Mouse (Mus musculus) stomach, embryonic 14.5 days (tissue): ENCODE data around the gene Atp4a. TPM values are rescaled to one million over a fixed set of nuclear protein-coding genes. Genes with fewer than 3 reads are reported as not detected.

ENCODE experiments used
- ATAC-seq: fragments of 200-750 bp; cut with Nextera tagmentation; 2 replicates; pipeline ENCODE4 v1.8.0; 2017; ENCODE audit warnings: low read depth, moderate TSS enrichment; ENCODE audit not compliant: insufficient number of reproducible peaks, insufficient read depth, low FRiP score
- H3K27ac ChIP-seq: fragments of 300-500 bp; sonication (generic); 2 replicates; pipeline ENCODE4 v1.5.1; 2014; ENCODE audit warnings: mild to moderate bottlenecking, low read length, moderate library complexity, mixed read lengths
- H3K27me3 ChIP-seq: fragments of 300-500 bp; sonication (generic); 2 replicates; pipeline ENCODE4 v1.6.1; 2014; ENCODE audit warnings: low read length, control low read depth, mixed read lengths; ENCODE audit not compliant: control insufficient read depth, insufficient read depth
- H3K36me3 ChIP-seq: fragments of 300-500 bp; sonication (generic); 2 replicates; pipeline ENCODE4 v1.6.1; 2014; ENCODE audit warnings: mild to moderate bottlenecking, control low read depth, low read length, moderate library complexity, mixed read lengths; ENCODE audit not compliant: control insufficient read depth, insufficient read depth
- H3K4me1 ChIP-seq: fragments of 300-500 bp; sonication (generic); 2 replicates; pipeline ENCODE4 v1.6.1; 2014; ENCODE audit warnings: low read length, control low read depth, mixed read lengths; ENCODE audit not compliant: control insufficient read depth, insufficient read depth
- H3K4me2 ChIP-seq: fragments of 300-500 bp; sonication (generic); replicated peaks from 2 replicates; pipeline ENCODE4 v1.6.1; 2014; ENCODE audit warnings: low read depth, low read length, control low read depth
- H3K4me3 ChIP-seq: fragments of 300-500 bp; sonication (generic); 2 replicates; pipeline ENCODE4 v1.5.1; 2014; ENCODE audit warnings: low read depth, low read length, control low read depth
- H3K9ac ChIP-seq: fragments of 300-500 bp; sonication (generic); replicated peaks from 2 replicates; pipeline ENCODE4 v1.6.1; 2014; ENCODE audit warnings: low read depth, mild to moderate bottlenecking, control low read depth, low read length, moderate library complexity, mixed read lengths
- H3K9me3 ChIP-seq: fragments of 300-500 bp; sonication (generic); 2 replicates; pipeline ENCODE4 v1.6.1; 2016; ENCODE audit warnings: low read depth, low read length, control low read depth; ENCODE audit not compliant: control insufficient read depth
- WGBS: fragments of 180-500 bp; shearing (Covaris S2); extraction: QIAGEN DNeasy Blood & Tissue Kit; methylation state at CpG from one replicate; pipeline ENCODE4 v1.1.7; 2014; 5-methylcytosine and 5-hydroxymethylcytosine counted together
- polyA plus RNA-seq: library from polyadenylated mRNA; unstranded; fragments of >200 nt; fragmentation: Nextera tagmentation; extraction: Ambion mirVana; gene quantifications from 2 replicates; pipeline ENCODE4 v1.2.1, GENCODE M21; 2014

Gene Atp4a
- polyA plus RNA-seq, 1 experiment from 2014 or later, result 2.3 TPM

DNA sequence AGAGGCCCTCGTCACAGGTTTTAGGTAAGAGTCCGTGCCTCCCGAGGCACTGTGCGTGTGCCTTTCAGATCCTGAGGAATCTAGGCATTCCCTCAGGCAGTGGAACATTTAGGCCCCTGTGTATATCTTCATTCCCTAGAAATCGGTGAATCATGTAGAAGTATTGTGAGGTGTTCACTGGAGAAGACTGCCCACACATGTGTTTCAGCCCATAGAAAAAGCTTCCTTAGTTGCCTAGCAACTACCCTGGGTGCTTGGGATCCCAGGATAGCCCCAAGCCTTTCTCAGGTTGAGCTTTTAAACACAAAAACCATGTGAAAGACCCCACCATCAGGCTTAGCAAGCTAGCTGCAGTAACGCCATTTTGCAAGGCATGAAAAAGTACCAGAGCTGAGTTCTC, 23.7 kb upstream of the Atp4a start:
- H3K36me3 ChIP-seq, result no peaks in the 10 kb centered on the region
- H3K27ac ChIP-seq, result no peak overlapping the region
- no peak overlapping the region for H3K9ac ChIP-seq
- no peak overlapping the region for H3K4me3 ChIP-seq
- ATAC-seq, result no peak
- H3K27me3 ChIP-seq, result no peaks in the 10 kb centered on the region
- no peaks in the 10 kb centered on the region for H3K4me1 ChIP-seq
- 73% methylated on average over 6 of the region's 6 CpGs for WGBS
- H3K4me2 ChIP-seq, result no peak overlapping the region
- no peaks in the 10 kb centered on the region for H3K9me3 ChIP-seq

- H3K4me2 ChIP-seq, result no peak overlapping the region
- ATAC-seq, result no peak
- no peaks in the 10 kb centered on the region for H3K9me3 ChIP-seq
- no peaks in the 10 kb centered on the region for H3K36me3 ChIP-seq
- no peaks in the 10 kb centered on the region for H3K4me1 ChIP-seq
- no peak overlapping the region for H3K27ac ChIP-seq
- H3K4me3 ChIP-seq, result no peak overlapping the region
- 67% methylated on average over 5 of the region's 5 CpGs for WGBS
- H3K27me3 ChIP-seq, result no peaks in the 10 kb centered on the region
- no peak overlapping the region for H3K9ac ChIP-seq
These were observed 13.9 kb upstream of the Atp4a start for GRCm38 (mm10) chr7:30698101-30698500.

- WGBS, result 42% methylated on average over 9 of the region's 9 CpGs
- Histone ChIP-seq H3K4me3 (no peak within 1 kb of the TSS), H3K36me3 (no peaks in the 10 kb centered on the region), H3K27me3 (no peaks in the 10 kb centered on the region), H3K9ac (no peak within 1 kb of the TSS), H3K27ac (no peak within 1 kb of the TSS), H3K4me2 (no peak within 1 kb of the TSS), H3K9me3 (no peaks in the 10 kb centered on the region), H3K4me1 (no peaks in the 10 kb centered on the region)
- 0 out of 2 replicates have a peak, but pooled peaks have one; percentile 33 for ATAC-seq
These were observed 13.4 kb upstream of the Atp4a start, which contains the start of gene 2200002J24Rik for GRCm38 (mm10) chr7:30698589-30698988. TSS of gene 2200002J24Rik (plus strand) at chr7:30698926.

DNA sequence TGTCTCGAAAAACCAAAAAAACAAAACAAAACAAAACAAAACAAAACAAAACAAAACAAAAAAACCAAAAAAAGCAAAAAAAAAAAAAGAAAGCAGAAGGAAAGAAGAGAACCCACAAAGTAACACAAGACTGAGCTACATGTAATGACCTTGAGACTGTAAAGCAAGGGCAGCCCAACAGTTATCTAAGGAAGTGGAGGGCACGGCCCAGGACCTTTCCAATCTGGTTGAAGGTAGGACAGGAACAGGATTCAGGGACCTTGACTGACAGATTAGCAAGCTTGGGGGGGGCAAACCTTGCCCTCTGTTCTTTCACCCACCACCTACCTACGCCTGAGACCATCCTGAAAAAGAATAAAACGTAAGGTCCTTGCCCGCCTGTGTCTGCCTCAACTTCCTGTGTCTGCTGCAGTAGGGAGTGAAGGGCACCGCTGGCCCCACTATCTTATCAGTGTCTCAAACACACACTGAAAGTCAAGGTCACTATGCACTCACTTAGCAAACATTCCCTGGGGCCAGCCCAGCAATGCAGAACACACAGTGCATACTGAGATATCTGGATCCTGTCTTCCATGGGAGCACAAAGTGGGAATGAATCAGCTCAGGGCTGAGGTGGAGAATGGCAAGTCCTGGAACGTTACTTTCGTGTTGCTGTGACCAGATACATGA, 5.7 kb upstream of the Atp4a start:
- H3K4me2 ChIP-seq, result no peak overlapping the region
- no peaks in the 10 kb centered on the region for H3K9me3 ChIP-seq
- H3K27me3 ChIP-seq, result no peaks in the 10 kb centered on the region
- H3K4me3 ChIP-seq, result no peak overlapping the region
- no peak overlapping the region for H3K9ac ChIP-seq
- peak; percentile 88 for ATAC-seq
- H3K36me3 ChIP-seq, result no peaks in the 10 kb centered on the region
- no peaks in the 10 kb centered on the region for H3K4me1 ChIP-seq
- WGBS, result 57% methylated on average over 8 of the region's 8 CpGs
- H3K27ac ChIP-seq, result no peak overlapping the region

- no peak overlapping the region for H3K4me2 ChIP-seq
- no peak overlapping the region for H3K27ac ChIP-seq
- no peak for ATAC-seq
- no peak overlapping the region for H3K9ac ChIP-seq
- no peaks in the 10 kb centered on the region for H3K27me3 ChIP-seq
- H3K4me1 ChIP-seq, result no peaks in the 10 kb centered on the region
- H3K9me3 ChIP-seq, result no peaks in the 10 kb centered on the region
- H3K4me3 ChIP-seq, result no peak overlapping the region
- 76% methylated on average over 1 of the region's 1 CpGs for WGBS
- no peaks in the 10 kb centered on the region for H3K36me3 ChIP-seq
These were observed 4.6 kb upstream of the Atp4a start for GRCm38 (mm10) chr7:30707441-30707840.

GRCm38 (mm10) chr7:30717006-30717715, 5.2 kb downstream of the Atp4a start:
- Histone ChIP-seq H3K27me3 (no peaks in the 10 kb centered on the region), H3K4me1 (peaks cover 3% of the 10 kb centered on the region; the same call in 1 of the 2 replicates), H3K27ac (no peak overlapping the region), H3K4me3 (peak overlapping the region; percentile 29), H3K9me3 (no peaks in the 10 kb centered on the region), H3K36me3 (no peaks in the 10 kb centered on the region), H3K9ac (no peak overlapping the region), H3K4me2 (peak overlapping the region; percentile 68)
- 3% methylated on average over 43 of the region's 43 CpGs for WGBS
- peak; percentile 98 for ATAC-seq

- H3K36me3 ChIP-seq, result no peaks in the 10 kb centered on the region
- no peak for ATAC-seq
- H3K27me3 ChIP-seq, result no peaks in the 10 kb centered on the region
- H3K9me3 ChIP-seq, result no peaks in the 10 kb centered on the region
- H3K4me2 ChIP-seq, result peak overlapping the region; percentile 68
- 12% methylated on average over 14 of the region's 14 CpGs for WGBS
- H3K4me1 ChIP-seq, result peaks cover 3% of the 10 kb centered on the region; the same call in 1 of the 2 replicates
- H3K9ac ChIP-seq, result no peak overlapping the region
- H3K4me3 ChIP-seq, result peak overlapping the region; percentile 29; the same call in 1 of the 2 replicates
- H3K27ac ChIP-seq, result no peak overlapping the region
These were observed 5.7 kb downstream of the Atp4a start for GRCm38 (mm10) chr7:30717716-30718046.

DNA sequence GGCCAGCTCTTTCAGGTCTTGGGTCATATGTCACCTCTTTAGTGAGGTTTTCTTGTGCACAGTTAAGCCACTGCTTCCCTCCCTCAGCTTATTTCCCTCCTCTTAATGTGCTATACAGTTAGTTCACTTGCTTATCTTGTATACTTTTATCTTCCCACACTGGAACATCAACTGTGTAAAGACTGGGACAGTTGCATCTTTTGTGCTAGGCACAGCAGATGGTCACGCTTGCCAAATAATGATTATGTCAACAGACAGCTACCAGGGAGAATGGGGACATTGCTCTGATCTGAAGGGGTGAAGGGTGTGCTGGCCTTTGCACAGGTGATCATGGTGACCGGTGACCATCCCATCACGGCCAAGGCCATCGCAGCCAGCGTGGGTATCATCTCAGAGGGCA, 7.7 kb downstream of the Atp4a start:
- Histone ChIP-seq H3K4me2 (no peak overlapping the region), H3K9ac (no peak overlapping the region), H3K4me1 (peaks cover 3% of the 10 kb centered on the region; the same call in 1 of the 2 replicates), H3K27me3 (no peaks in the 10 kb centered on the region), H3K9me3 (no peaks in the 10 kb centered on the region), H3K27ac (no peak overlapping the region), H3K36me3 (no peaks in the 10 kb centered on the region), H3K4me3 (no peak overlapping the region)
- no peak for ATAC-seq
- 91% methylated on average over 5 of the region's 5 CpGs for WGBS
